Mouse (Mus musculus) E14TG2a.4 (cell line): Measurements from ENCODE around the gene Mllt6.

Experiments
- CTCF ChIP-seq: conservative IDR thresholded peaks from 2 replicates; pipeline ENCODE4 v1.5.1; 2014; ENCODE audit warnings: low read length
- POU5F1 ChIP-seq: IDR thresholded peaks from 2 replicates; pipeline ENCODE4 v1.6.1; 2014; ENCODE audit warnings: low read length, borderline replicate concordance

- no peak for TF ChIP-seq CTCF
- TF ChIP-seq POU5F1 = no peak
Measured at GRCm38 (mm10) chr11:97714784-97715760, 51.9 kb downstream of the Mllt6 start.
